Mouse (Mus musculus) B cell, adult 2 months (primary cell): ENCODE data around the gene Hsd17b13.

Experiments
- DNase-seq, 2 experiments: peaks; one replicate each; pipeline ENCODE4 v3.0.0; 2022

Hsd17b13 gene

DNA sequence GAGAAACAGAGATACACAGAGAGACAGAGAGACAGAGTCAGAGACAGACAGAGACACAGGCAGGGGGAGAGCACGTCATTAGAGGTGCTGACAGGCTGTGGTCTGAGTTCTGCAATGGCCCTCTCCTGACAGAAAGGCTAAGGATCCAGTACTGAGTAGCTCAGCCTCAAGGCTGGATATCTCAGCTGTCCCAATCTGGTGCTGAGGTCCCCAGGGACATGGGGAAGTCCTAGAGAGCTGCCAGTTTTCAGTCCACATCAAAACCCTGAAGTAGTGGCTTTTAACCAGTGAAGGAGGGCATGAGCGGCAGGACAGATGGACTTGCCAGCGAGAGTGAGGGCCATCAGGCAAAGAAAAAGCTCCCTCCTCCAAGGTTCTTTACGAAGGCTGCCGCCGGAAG is 54.1 kb downstream of the Hsd17b13 start:
- no peak for DNase-seq

DNA sequence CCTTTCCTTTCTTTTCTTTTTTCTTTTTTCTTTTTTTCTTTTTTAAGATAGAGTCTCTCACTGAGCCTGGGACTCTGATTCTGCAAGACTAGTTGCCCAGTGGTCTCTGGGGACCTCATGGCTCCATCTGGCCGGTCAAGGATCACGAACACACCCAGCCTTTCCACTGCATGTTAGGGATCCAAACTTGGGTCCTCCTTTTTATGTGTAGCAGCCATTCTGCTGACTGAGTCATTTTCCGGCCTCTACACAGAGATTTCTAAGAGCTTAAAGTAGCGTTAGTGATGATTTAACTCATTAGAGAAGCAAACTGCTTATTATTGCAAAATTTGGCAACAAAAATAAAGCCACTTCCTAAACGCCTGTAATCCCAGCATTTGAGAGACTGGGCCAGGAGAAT is 54.8 kb downstream of the Hsd17b13 start:
- DNase-seq = no peak

DNA sequence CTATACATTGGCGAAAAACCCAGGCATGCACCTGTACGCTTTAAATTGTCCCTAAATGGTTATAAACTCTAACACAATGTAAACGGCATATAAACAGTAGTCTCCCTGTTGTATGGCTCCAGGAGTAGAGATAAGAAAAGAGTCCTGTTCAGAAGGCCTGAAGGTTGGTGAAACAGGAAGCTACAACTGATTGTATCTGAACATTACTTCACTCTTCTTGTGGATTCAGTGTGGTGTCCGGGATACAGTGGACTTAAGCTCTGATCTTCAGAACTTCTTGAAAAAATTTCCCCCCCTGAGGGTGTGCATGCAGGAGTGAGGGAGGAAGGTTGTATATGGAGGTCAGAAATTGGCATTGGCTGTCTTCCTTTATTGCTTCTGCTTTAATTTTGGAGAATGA is 57.7 kb downstream of the Hsd17b13 start:
- DNase-seq = no peak

GRCm38 (mm10) chr5:103918233-103918632 is 59.0 kb downstream of the Hsd17b13 start:
- no peak for DNase-seq

GRCm38 (mm10) chr5:103917357-103917895 is 59.8 kb downstream of the Hsd17b13 start:
- no peak for DNase-seq

DNA sequence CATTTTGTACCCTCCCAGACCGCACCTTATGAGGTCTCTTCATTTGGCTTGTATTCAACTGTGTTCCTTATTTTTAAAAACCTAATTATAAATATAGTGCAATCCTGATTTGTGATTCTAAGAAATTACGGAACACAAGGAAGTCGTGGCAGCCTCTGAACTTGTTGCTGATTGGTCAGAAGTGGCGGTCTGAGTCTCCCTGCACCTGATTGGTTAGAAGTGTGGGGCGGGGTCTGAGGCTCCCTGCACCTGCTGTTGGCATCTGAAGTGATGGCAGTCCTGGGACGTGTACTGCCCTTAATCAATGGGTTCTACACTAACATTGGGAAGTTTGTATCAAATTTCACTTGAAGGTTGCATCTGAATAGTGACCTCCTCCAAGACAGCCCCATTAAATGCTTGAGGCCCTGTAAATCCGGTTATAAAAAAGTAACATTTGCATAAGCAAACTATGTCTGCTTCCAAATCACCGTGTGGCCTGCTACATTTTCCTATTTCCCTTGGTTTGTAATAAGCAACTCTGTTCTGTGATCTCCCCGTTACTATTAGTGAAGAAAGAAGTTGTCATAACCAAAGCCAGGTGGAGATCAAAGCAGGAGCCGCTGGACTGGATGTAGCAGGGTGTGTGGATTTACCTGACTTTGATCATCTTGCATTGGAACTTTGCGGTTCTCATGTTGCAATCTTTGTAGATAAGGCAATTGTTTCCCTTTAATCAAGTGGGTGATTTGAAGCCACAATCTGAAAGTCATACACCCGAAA is 60.4 kb downstream of the Hsd17b13 start:
- DNase-seq = no peak

DNA sequence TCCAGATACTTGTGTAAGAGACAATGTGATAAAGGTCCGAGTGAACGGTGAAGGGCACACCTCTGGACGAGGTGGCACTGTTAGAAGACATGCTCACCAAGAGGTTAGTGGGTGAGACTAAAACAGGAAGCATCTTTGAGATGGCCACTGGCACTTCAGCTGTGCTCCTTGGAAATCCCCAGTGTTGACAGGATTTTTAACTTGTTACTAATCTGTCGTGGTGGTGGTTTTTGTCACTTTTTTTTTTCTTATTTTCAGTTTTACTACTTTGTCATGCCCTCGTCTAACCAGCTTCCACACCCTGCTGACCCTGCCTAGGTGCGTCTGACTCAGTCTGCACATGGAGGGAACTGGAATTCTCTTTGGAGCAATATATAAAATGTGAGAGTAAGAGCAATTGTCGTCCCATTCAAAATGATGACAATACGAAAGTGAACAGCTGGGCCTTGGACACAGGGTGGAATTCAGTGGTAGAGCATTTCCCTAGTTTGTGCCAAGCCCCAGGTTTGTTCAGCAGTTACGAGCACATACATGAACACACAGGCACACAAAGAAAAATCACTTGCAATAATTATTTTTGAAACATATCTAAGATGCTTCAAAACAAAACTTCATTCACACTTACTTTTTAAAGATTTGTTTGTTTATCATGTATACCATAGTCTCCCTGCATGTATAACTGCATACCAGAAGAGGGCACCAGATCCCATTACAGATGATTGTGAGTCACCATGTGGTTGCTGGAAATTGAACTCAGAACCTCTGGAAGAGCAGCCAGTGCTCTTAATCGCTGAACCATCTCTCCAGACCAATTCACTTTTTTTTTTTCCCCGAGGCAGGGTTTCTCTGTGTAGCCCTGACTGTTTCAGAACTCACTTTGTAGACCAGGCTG is 62.6 kb downstream of the Hsd17b13 start:
- peak; percentile 16 to 19 for DNase-seq

DNA sequence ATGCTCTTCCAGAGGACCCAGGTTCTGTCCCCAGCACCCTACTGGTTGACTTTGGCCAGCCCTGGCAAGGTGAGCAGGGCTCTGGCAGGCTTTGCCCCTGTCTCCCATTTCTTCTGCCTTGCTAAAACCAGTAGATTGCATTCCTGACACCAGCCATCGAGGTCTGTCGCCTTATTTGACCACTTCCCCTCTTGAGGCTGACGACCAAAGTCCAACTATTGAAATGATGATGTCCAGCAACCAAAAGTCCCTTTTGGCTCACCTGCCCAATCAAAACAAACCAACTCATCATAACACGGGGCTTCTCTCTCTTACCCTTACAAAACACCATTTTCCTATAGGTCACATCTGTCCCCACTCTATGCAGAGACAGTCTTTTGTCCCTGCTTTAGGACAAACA is 64.1 kb downstream of the Hsd17b13 start:
- no peak for DNase-seq

DNA sequence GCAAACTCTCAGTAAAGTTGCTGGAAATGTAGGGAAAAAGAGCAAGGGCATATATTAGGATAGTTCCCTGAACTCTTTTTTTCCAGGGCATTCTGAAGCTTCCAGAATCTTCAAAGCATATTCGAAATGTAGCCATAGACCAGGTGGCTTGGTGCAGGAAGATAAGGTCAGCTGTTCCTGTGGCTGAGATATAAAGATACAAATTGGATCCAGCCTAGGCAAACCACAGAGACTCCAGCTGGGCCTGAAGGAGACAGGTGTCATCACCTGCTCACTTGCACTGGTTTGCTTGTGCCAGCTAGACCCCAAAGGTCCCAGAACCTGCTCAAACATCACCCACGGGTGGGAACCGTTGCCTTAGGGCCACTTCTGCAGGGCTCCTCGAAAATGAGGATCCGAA is 65.7 kb downstream of the Hsd17b13 start:
- no peak for DNase-seq

DNA sequence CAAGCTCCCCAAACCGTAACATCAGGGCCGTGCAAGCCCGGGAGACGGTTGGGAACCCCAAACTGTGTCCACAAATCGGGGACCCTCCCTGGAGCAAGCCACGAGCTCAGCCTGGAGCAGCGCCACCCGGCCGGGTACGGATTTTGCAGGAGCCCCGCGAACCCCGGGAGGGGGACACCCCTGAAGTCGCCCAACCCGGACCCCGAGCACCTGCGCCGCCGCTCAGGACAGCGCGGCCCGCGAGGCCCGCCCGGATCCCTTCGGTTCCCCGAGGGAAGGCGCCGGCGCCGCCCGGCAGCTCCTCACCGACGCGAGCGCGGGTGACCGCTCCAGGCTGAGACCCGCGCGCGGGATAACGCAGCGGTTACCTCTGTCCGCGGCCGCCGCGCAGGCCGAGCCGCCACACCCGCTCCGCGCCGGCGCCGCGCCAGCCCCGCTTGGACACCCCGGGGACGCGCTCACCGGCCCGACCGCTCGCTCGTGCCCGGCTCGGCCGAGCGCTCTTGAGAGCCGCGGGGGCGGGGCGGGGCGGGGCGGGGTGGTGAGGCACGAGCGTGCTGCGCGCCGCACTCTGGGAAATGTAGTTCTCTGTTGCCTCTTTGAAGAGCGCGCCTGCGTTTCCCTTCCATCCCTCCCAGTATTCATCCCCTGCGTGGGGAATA is 66.3 kb downstream of the Hsd17b13 start, which contains the start of gene Klhl8:
TSS of gene Klhl8 (minus strand) at position 512 of the 662 bp plus-strand sequence.
- DNase-seq = peak; percentile 75 to 80

- no peak for DNase-seq
Observed at GRCm38 (mm10) chr5:103910156-103910555, 67.1 kb downstream of the Hsd17b13 start.

DNA sequence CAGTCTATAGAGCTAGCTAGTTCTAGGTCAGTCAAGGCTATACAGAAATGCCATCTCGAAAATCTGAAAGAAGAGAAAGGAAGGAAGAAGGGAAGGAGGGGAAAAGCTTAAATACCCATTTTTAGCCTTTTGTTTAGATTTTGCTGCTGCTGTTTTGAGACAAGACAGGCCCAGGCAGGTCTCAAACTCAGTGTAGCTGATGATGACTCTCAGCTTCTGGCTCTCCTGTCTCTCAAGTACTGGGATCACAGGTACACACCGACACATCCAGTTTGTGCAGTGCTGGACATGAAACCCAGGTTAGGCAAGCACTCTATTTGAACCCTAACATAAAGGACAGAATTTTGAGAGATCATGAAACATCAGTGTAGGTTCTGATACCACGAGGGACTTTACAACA is 67.7 kb downstream of the Hsd17b13 start:
- no peak for DNase-seq

DNA sequence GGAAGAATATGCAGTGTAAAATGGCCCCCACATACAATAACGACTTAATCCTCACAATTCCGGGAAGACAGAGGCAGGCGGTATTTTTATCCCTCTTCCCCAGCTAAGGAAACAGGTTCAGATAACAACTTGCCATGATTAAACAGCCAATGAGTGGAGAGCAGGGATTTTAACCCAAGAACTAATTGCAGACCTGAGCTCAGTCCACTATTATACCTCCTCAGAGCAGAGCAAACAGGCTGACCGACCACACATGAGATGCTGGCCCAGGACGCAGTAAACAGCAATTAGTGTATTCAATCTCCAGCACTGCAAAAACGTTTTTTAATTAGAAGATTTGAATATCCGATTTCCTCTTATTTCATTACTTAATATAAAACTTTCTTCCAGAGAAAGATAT is 68.4 kb downstream of the Hsd17b13 start:
- DNase-seq = no peak

DNA sequence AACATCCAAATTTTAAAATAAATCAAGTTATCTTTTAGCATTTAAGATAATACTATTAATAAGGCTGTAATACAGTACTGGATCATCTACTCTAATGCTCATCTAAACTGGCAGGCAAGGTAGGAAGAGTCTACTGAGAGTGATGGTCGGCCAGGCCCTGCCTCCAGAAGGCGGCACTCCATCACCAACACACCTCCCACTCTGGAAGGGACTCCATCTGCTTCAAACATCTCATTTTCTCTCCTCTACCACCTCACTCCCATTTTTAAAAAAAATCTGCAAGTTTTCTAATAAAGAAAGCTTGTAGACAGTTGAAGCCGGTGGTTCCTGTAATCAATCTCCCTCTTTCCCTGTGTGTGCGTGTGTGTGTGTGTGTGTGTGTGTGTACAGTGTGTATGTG is 69.4 kb downstream of the Hsd17b13 start:
- DNase-seq = no peak

GRCm38 (mm10) chr5:103906173-103906572 is 71.0 kb downstream of the Hsd17b13 start:
- DNase-seq = no peak
